Mouse (Mus musculus): ENCODE data around the gene Tmem52. TPM values are rescaled to one million over a fixed set of nuclear protein-coding genes. Genes with fewer than 3 reads are reported as not detected.
A peak's percentile ranks its signal among the peaks of the same experiment; 100 is the strongest.

Gene Tmem52
- total RNA-seq, 1 experiment, result 0.67 TPM

GRCm38 (mm10) chr4:155465607-155466006 is 3.3 kb upstream of the Tmem52 start:
- TF ChIP-seq HCFC1 (IDR thresholded peaks at IDR 0.05; ENCODE audit: borderline replicate concordance, insufficient read depth, low read length) (no peak), ZC3H11A (IDR thresholded peaks at IDR 0.05; ENCODE audit: borderline replicate concordance, low read depth, low read length) (no peak), CHD2 (IDR thresholded peaks at IDR 0.05; ENCODE audit: low read depth, low read length) (no peak), ZNF384 (IDR thresholded peaks at IDR 0.05; ENCODE audit: low read depth, low read length) (no peak), MAFK (IDR thresholded peaks at IDR 0.05; ENCODE audit: insufficient read depth, low read depth, low read length) (no peak)
- no peak overlapping the region for H3K9ac ChIP-seq (ENCODE audit: insufficient read depth, low read depth, low read length, poor library complexity, severe bottlenecking)
- in situ Hi-C loops (cut with MboI; ENCODE audit: low sequenced_read_pairs in 2 of 2, unreplicated experiment in 2 of 2), result no loop called here
- no peaks in the 10 kb centered on the region for H3K36me3 ChIP-seq (ENCODE audit: control insufficient read depth, insufficient read depth, low read length, poor library complexity, severe bottlenecking)
- DNase-seq (ENCODE audit: low read depth, low spot score), result no peak
- no peak overlapping the region for H3K27ac ChIP-seq (ENCODE audit: insufficient read depth, low read depth, low read length, poor library complexity, severe bottlenecking)
- H3K9me3 ChIP-seq (ENCODE audit: control insufficient read depth, insufficient read depth, low read depth, low read length), result no peaks in the 10 kb centered on the region
- no peak overlapping the region for H3K4me3 ChIP-seq (ENCODE audit: insufficient read depth in 1 of 2, low read depth in 1 of 2, low read length in 2 of 2, poor library complexity in 1 of 2, severe bottlenecking in 1 of 2)
- peaks cover 0 to 12% of the 10 kb centered on the region in 2 experiments; a peak in 1 of 4 replicates for H3K4me1 ChIP-seq (ENCODE audit: control insufficient read depth in 2 of 2, insufficient read depth in 2 of 2, low read length in 2 of 2, poor library complexity in 1 of 2)

- in situ Hi-C loops (cut with MboI; ENCODE audit: low sequenced_read_pairs in 2 of 2, unreplicated experiment in 2 of 2), result no loop called here
- peaks cover 0 to 12% of the 10 kb centered on the region in 2 experiments; a peak in 1 of 4 replicates for H3K4me1 ChIP-seq (ENCODE audit: control insufficient read depth in 2 of 2, insufficient read depth in 2 of 2, low read length in 2 of 2, poor library complexity in 1 of 2)
- DNase-seq (ENCODE audit: low read depth, low spot score), result no peak
- H3K4me3 ChIP-seq (ENCODE audit: insufficient read depth in 1 of 2, low read depth in 1 of 2, low read length in 2 of 2, poor library complexity in 1 of 2, severe bottlenecking in 1 of 2), result no peak overlapping the region
- H3K27ac ChIP-seq (ENCODE audit: insufficient read depth, low read depth, low read length, poor library complexity, severe bottlenecking), result no peak overlapping the region
- no peak overlapping the region for H3K9ac ChIP-seq (ENCODE audit: insufficient read depth, low read depth, low read length, poor library complexity, severe bottlenecking)
- H3K36me3 ChIP-seq (ENCODE audit: control insufficient read depth, insufficient read depth, low read length, poor library complexity, severe bottlenecking), result no peaks in the 10 kb centered on the region
- no peaks in the 10 kb centered on the region for H3K9me3 ChIP-seq (ENCODE audit: control insufficient read depth, insufficient read depth, low read depth, low read length)
- no peak for TF ChIP-seq ZC3H11A (IDR thresholded peaks at IDR 0.05; ENCODE audit: borderline replicate concordance, low read depth, low read length)
- no peak for TF ChIP-seq CHD2 (IDR thresholded peaks at IDR 0.05; ENCODE audit: low read depth, low read length)
- TF ChIP-seq HCFC1 (IDR thresholded peaks at IDR 0.05; ENCODE audit: borderline replicate concordance, insufficient read depth, low read length), result no peak
- TF ChIP-seq MAFK (IDR thresholded peaks at IDR 0.05; ENCODE audit: insufficient read depth, low read depth, low read length), result no peak
- no peak for TF ChIP-seq ZNF384 (IDR thresholded peaks at IDR 0.05; ENCODE audit: low read depth, low read length)
Observed at GRCm38 (mm10) chr4:155466080-155466479, 2.8 kb upstream of the Tmem52 start.

- TF ChIP-seq ZC3H11A (IDR thresholded peaks at IDR 0.05; ENCODE audit: borderline replicate concordance, low read depth, low read length), result no peak
- no peak for TF ChIP-seq CHD2 (IDR thresholded peaks at IDR 0.05; ENCODE audit: low read depth, low read length)
- no peak for TF ChIP-seq ZNF384 (IDR thresholded peaks at IDR 0.05; ENCODE audit: low read depth, low read length)
- no peak for TF ChIP-seq HCFC1 (IDR thresholded peaks at IDR 0.05; ENCODE audit: borderline replicate concordance, insufficient read depth, low read length)
- TF ChIP-seq MAFK (IDR thresholded peaks at IDR 0.05; ENCODE audit: insufficient read depth, low read depth, low read length), result no peak
- H3K36me3 ChIP-seq (ENCODE audit: control insufficient read depth, insufficient read depth, low read length, poor library complexity, severe bottlenecking), result no peaks in the 10 kb centered on the region
Observed at GRCm38 (mm10) chr4:155467237-155468010, 1.5 kb upstream of the Tmem52 start.

GRCm38 (mm10) chr4:155469590-155470262 is 812 bp downstream of the Tmem52 start:
- Histone ChIP-seq H3K4me1 (ENCODE audit: control insufficient read depth in 2 of 2, insufficient read depth in 2 of 2, low read length in 2 of 2, poor library complexity in 1 of 2) (peaks cover 0 to 19% of the 10 kb centered on the region in 2 experiments; a peak in 1 of 4 replicates), H3K36me3 (ENCODE audit: control insufficient read depth, insufficient read depth, low read length, poor library complexity, severe bottlenecking) (no peaks in the 10 kb centered on the region), H3K9me3 (ENCODE audit: control insufficient read depth, insufficient read depth, low read depth, low read length) (no peaks in the 10 kb centered on the region), H3K27ac (ENCODE audit: insufficient read depth, low read depth, low read length, poor library complexity, severe bottlenecking) (no peak overlapping the region), H3K9ac (ENCODE audit: insufficient read depth, low read depth, low read length, poor library complexity, severe bottlenecking) (no peak overlapping the region), H3K4me3 (ENCODE audit: insufficient read depth in 1 of 2, low read depth in 1 of 2, low read length in 2 of 2, poor library complexity in 1 of 2, severe bottlenecking in 1 of 2) (peak overlapping the region; percentile 59 to 63; a peak in 2 of 4 replicates)
- no peak for TF ChIP-seq CHD2 (IDR thresholded peaks at IDR 0.05; ENCODE audit: low read depth, low read length)
- TF ChIP-seq ZNF384 (IDR thresholded peaks at IDR 0.05; ENCODE audit: low read depth, low read length), result no peak
- in situ Hi-C loops (cut with MboI; ENCODE audit: low sequenced_read_pairs in 2 of 2, unreplicated experiment in 2 of 2), result no loop called here
- DNase-seq (ENCODE audit: low read depth, low spot score), result no peak

More at GRCm38 (mm10) chr4:155467237-155468010, 1.5 kb upstream of the Tmem52 start:
- no peak overlapping the region for H3K4me3 ChIP-seq (ENCODE audit: insufficient read depth in 1 of 2, low read depth in 1 of 2, low read length in 2 of 2, poor library complexity in 1 of 2, severe bottlenecking in 1 of 2)
- DNase-seq (ENCODE audit: low read depth, low spot score), result no peak
- H3K9me3 ChIP-seq (ENCODE audit: control insufficient read depth, insufficient read depth, low read depth, low read length), result no peaks in the 10 kb centered on the region
- no peak overlapping the region for H3K9ac ChIP-seq (ENCODE audit: insufficient read depth, low read depth, low read length, poor library complexity, severe bottlenecking)
- peaks cover 0 to 12% of the 10 kb centered on the region in 2 experiments; a peak in 1 of 4 replicates for H3K4me1 ChIP-seq (ENCODE audit: control insufficient read depth in 2 of 2, insufficient read depth in 2 of 2, low read length in 2 of 2, poor library complexity in 1 of 2)
- no peak overlapping the region for H3K27ac ChIP-seq (ENCODE audit: insufficient read depth, low read depth, low read length, poor library complexity, severe bottlenecking)
- in situ Hi-C loops (cut with MboI; ENCODE audit: low sequenced_read_pairs in 2 of 2, unreplicated experiment in 2 of 2), result no loop called here
